9 mouse cellular contexts compared by ENCODE assay signal in genomic region chr2:6594160-6594559, GRCm38 (mm10).
DNase-seq lines count a peak whose midpoint lies in the region.
"Had no signal": no experiment of that assay in that cellular context is flagged by ENCODE, and none has a peak within 500 bp of the region (broad histone marks: within the 10 kb centered on the region; RNA-seq: fewer than 3 reads in every experiment).

No protein-coding gene starts in this region.

- peak overlapping the region; percentile 64; the same call in 1 of the 2 replicates for H3K27ac ChIP-seq in limb, embryonic 10.5 days

- H3K4me1 ChIP-seq in limb, embryonic 10.5 days: peaks cover 18% of the 10 kb centered on the region

- 55% methylated on average over 3 of the region's 3 CpGs for WGBS in limb, embryonic 10.5 days

- H3K36me3 ChIP-seq in limb, embryonic 10.5 days: no peaks in the 10 kb centered on the region

- no peak overlapping the region for H3K4me3 ChIP-seq in limb, embryonic 10.5 days

- no peaks in the 10 kb centered on the region for H3K27me3 ChIP-seq in limb, embryonic 10.5 days (ENCODE audit: low read depth, poor library complexity, severe bottlenecking)

- no peaks in the 10 kb centered on the region for H3K9me3 ChIP-seq in limb, embryonic 10.5 days (replicated peaks)

- peak; percentile 39 for DNase-seq in right cerebral cortex, adult 18-20 months
- DNase-seq in right cerebral cortex, postnatal 14 days: no peak
- peak; percentile 76 for DNase-seq in fibroblast of lung, adult 2 months (ENCODE audit: low read depth)
- no peak for DNase-seq in limb, embryonic 10.5 days (ENCODE audit: low spot score)
- DNase-seq in urinary bladder, postnatal 14 days (ENCODE audit: low spot score): no peak
- no peak for DNase-seq in left cerebral cortex, adult 18-20 months (ENCODE audit: low spot score in 2 of 2)
- DNase-seq in gastrocnemius, adult 8-10 months (ENCODE audit: low spot score in 2 of 2): no peak
- DNase-seq in c-Kit-positive CD71-positive TER-119-positive erythroid progenitor cells, embryonic 14.5 days (ENCODE audit: low spot score): no peak
- DNase-seq: kidney, adult 11 months had no signal

Comparison
In these comparisons a context has a peak if more than half of its experiments do, and no peak if none do; other contexts are left out.
1. DNase-seq: peak in right cerebral cortex, adult 18-20 months (single experiment) and fibroblast of lung, adult 2 months (single experiment); none in right cerebral cortex, postnatal 14 days (single experiment), limb, embryonic 10.5 days (single experiment), urinary bladder, postnatal 14 days (single experiment), left cerebral cortex, adult 18-20 months (0 of 2), gastrocnemius, adult 8-10 months (0 of 2) and c-Kit-positive CD71-positive TER-119-positive erythroid progenitor cells, embryonic 14.5 days (single experiment).